Mouse (Mus musculus): Measurements from ENCODE around the gene Gtf2f2. TPM values are rescaled to one million over a fixed set of nuclear protein-coding genes. Genes with fewer than 3 reads are reported as not detected.
"Not testable (repeated sequence)": the region's sequence is repeated elsewhere in the genome, so short reads cannot be mapped to it uniquely, and the experiment has no call there.

Gene Gtf2f2
- total RNA-seq, 1 experiment: 23.2 TPM

GRCm38 (mm10) chr14:75871750-75872149, 138.9 kb downstream of the Gtf2f2 start:
- H3K9ac ChIP-seq (ENCODE audit: insufficient read depth, low read depth, low read length, poor library complexity, severe bottlenecking): no peak overlapping the region
- no peak for TF ChIP-seq MAFK (IDR thresholded peaks at IDR 0.05; ENCODE audit: insufficient read depth, low read depth, low read length)
- no peak for TF ChIP-seq CHD2 (IDR thresholded peaks at IDR 0.05; ENCODE audit: low read depth, low read length)
- TF ChIP-seq ZNF384 (IDR thresholded peaks at IDR 0.05; ENCODE audit: low read depth, low read length): 0 out of 2 replicates have a peak, but pooled peaks have one; percentile 48
- TF ChIP-seq ZC3H11A (IDR thresholded peaks at IDR 0.05; ENCODE audit: borderline replicate concordance, low read depth, low read length): 0 out of 2 replicates have a peak, but pooled peaks have one; percentile 12
- no peak overlapping the region for H3K4me3 ChIP-seq (ENCODE audit: insufficient read depth in 1 of 2, low read depth in 1 of 2, low read length in 2 of 2, poor library complexity in 1 of 2, severe bottlenecking in 1 of 2)
- H3K27ac ChIP-seq (ENCODE audit: insufficient read depth, low read depth, low read length, poor library complexity, severe bottlenecking): no peak overlapping the region
- in situ Hi-C loops (cut with MboI; ENCODE audit: low sequenced_read_pairs in 2 of 2, unreplicated experiment in 2 of 2): loop anchor here in 1 of 2 experiments (25.0 kb wide), 1 partner anchor 566 kb away; no protein-coding TSS in a partner anchor
- H3K9me3 ChIP-seq (ENCODE audit: control insufficient read depth, insufficient read depth, low read depth, low read length): no peaks in the 10 kb centered on the region
- no peak for DNase-seq (ENCODE audit: low read depth, low spot score)
- no peaks in the 10 kb centered on the region for H3K36me3 ChIP-seq (ENCODE audit: control insufficient read depth, insufficient read depth, low read length, poor library complexity, severe bottlenecking)
- H3K4me1 ChIP-seq (ENCODE audit: control insufficient read depth in 2 of 2, insufficient read depth in 2 of 2, low read length in 2 of 2, poor library complexity in 1 of 2): peaks cover 2 to 6% of the 10 kb centered on the region in 2 experiments; a peak in 3 of 4 replicates

DNA sequence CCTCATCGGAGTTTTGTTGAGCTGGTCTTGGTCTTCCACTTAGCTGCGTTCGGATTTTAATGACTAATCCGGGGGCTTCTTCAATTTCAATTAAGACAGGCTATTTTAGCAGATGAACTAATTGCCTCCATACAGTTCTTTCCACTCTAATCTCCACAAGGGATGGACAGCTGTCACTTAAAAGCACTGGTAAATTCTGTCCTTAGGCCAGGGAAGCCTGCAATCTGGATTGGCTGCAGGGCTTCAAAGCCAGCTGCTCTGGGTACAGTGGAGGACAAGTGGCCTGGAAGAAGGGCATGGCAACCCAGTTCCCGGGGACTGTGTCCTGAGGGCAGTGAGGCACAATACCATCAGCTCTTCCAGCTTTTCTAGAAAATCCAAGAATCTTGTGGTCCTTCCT, 139.6 kb downstream of the Gtf2f2 start:
- H3K36me3 ChIP-seq (ENCODE audit: control insufficient read depth, insufficient read depth, low read length, poor library complexity, severe bottlenecking): no peaks in the 10 kb centered on the region
- no peaks in the 10 kb centered on the region for H3K9me3 ChIP-seq (ENCODE audit: control insufficient read depth, insufficient read depth, low read depth, low read length)
- H3K27ac ChIP-seq (ENCODE audit: insufficient read depth, low read depth, low read length, poor library complexity, severe bottlenecking): no peak overlapping the region
- no peak for DNase-seq (ENCODE audit: low read depth, low spot score)
- no peak overlapping the region for H3K4me3 ChIP-seq (ENCODE audit: insufficient read depth in 1 of 2, low read depth in 1 of 2, low read length in 2 of 2, poor library complexity in 1 of 2, severe bottlenecking in 1 of 2)
- no peak overlapping the region for H3K9ac ChIP-seq (ENCODE audit: insufficient read depth, low read depth, low read length, poor library complexity, severe bottlenecking)
- TF ChIP-seq CHD2 (IDR thresholded peaks at IDR 0.05; ENCODE audit: low read depth, low read length) (no peak), ZNF384 (IDR thresholded peaks at IDR 0.05; ENCODE audit: low read depth, low read length) (no peak), HCFC1 (IDR thresholded peaks at IDR 0.05; ENCODE audit: borderline replicate concordance, insufficient read depth, low read length) (no peak), ZC3H11A (IDR thresholded peaks at IDR 0.05; ENCODE audit: borderline replicate concordance, low read depth, low read length) (no peak), MAFK (IDR thresholded peaks at IDR 0.05; ENCODE audit: insufficient read depth, low read depth, low read length) (no peak)
- in situ Hi-C loops (cut with MboI; ENCODE audit: low sequenced_read_pairs in 2 of 2, unreplicated experiment in 2 of 2): loop anchor here in 1 of 2 experiments (25.0 kb wide), 1 partner anchor 566 kb away; no protein-coding TSS in a partner anchor
- H3K4me1 ChIP-seq (ENCODE audit: control insufficient read depth in 2 of 2, insufficient read depth in 2 of 2, low read length in 2 of 2, poor library complexity in 1 of 2): peaks cover 2 to 7% of the 10 kb centered on the region in 2 experiments; a peak in 3 of 4 replicates

DNA sequence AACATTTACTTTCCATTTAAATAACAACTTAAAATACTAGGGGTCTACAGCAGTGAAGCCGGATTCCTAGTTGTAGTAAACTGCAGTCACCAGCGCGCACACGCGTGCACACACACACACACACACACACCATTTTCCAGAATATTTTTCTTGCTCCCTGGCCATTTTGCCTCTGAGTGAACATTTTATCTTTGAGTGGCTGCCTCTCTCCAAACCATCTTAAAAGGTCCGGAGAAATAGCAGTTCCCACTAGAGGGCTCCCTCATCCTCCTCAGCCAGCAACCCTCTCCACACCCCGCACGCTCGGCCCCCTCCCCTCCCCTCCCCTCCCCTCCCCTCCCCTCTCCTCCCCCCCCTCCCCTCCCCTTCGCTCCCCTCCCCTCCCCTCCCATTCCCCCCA, 140.0 kb downstream of the Gtf2f2 start:
- no peak overlapping the region; the same call in 1 of the 2 replicates for H3K9ac ChIP-seq (ENCODE audit: insufficient read depth, low read depth, low read length, poor library complexity, severe bottlenecking)
- DNase-seq (ENCODE audit: low read depth, low spot score): no peak
- no peaks in the 10 kb centered on the region for H3K9me3 ChIP-seq (ENCODE audit: control insufficient read depth, insufficient read depth, low read depth, low read length)
- H3K27ac ChIP-seq (ENCODE audit: insufficient read depth, low read depth, low read length, poor library complexity, severe bottlenecking): no peak overlapping the region
- TF ChIP-seq MAFK (IDR thresholded peaks at IDR 0.05; ENCODE audit: insufficient read depth, low read depth, low read length) (no peak), ZC3H11A (IDR thresholded peaks at IDR 0.05; ENCODE audit: borderline replicate concordance, low read depth, low read length) (no peak), HCFC1 (IDR thresholded peaks at IDR 0.05; ENCODE audit: borderline replicate concordance, insufficient read depth, low read length) (no peak), CHD2 (IDR thresholded peaks at IDR 0.05; ENCODE audit: low read depth, low read length) (no peak), ZNF384 (IDR thresholded peaks at IDR 0.05; ENCODE audit: low read depth, low read length) (no peak)
- peaks cover 2 to 7% of the 10 kb centered on the region in 2 experiments; a peak in 3 of 4 replicates for H3K4me1 ChIP-seq (ENCODE audit: control insufficient read depth in 2 of 2, insufficient read depth in 2 of 2, low read length in 2 of 2, poor library complexity in 1 of 2)
- no peaks in the 10 kb centered on the region for H3K36me3 ChIP-seq (ENCODE audit: control insufficient read depth, insufficient read depth, low read length, poor library complexity, severe bottlenecking)
- in situ Hi-C loops (cut with MboI; ENCODE audit: low sequenced_read_pairs in 2 of 2, unreplicated experiment in 2 of 2): loop anchor here in 1 of 2 experiments (25.0 kb wide), 1 partner anchor 567 kb away; no protein-coding TSS in a partner anchor
- peak overlapping the region in 1 of 2 experiments; percentile 47; a peak in 1 of 4 replicates for H3K4me3 ChIP-seq (ENCODE audit: insufficient read depth in 1 of 2, low read depth in 1 of 2, low read length in 2 of 2, poor library complexity in 1 of 2, severe bottlenecking in 1 of 2)

GRCm38 (mm10) chr14:75869769-75870363, 140.8 kb downstream of the Gtf2f2 start:
- Histone ChIP-seq H3K9ac (ENCODE audit: insufficient read depth, low read depth, low read length, poor library complexity, severe bottlenecking) (peak overlapping the region; percentile 10; the same call in 1 of the 2 replicates), H3K4me3 (ENCODE audit: insufficient read depth in 1 of 2, low read depth in 1 of 2, low read length in 2 of 2, poor library complexity in 1 of 2, severe bottlenecking in 1 of 2) (no peak overlapping the region)
- TF ChIP-seq MAFK (IDR thresholded peaks at IDR 0.05; ENCODE audit: insufficient read depth, low read depth, low read length) (no peak), ZNF384 (IDR thresholded peaks at IDR 0.05; ENCODE audit: low read depth, low read length) (no peak), ZC3H11A (IDR thresholded peaks at IDR 0.05; ENCODE audit: borderline replicate concordance, low read depth, low read length) (no peak), CHD2 (IDR thresholded peaks at IDR 0.05; ENCODE audit: low read depth, low read length) (no peak), HCFC1 (IDR thresholded peaks at IDR 0.05; ENCODE audit: borderline replicate concordance, insufficient read depth, low read length) (no peak)

GRCm38 (mm10) chr14:75868028-75868427, 142.6 kb downstream of the Gtf2f2 start:
- in situ Hi-C loops (cut with MboI; ENCODE audit: low sequenced_read_pairs in 2 of 2, unreplicated experiment in 2 of 2): loop anchor here in 1 of 2 experiments (25.0 kb wide), 1 partner anchor 569 kb away; no protein-coding TSS in a partner anchor
- H3K9ac ChIP-seq (ENCODE audit: insufficient read depth, low read depth, low read length, poor library complexity, severe bottlenecking); H3K4me3 ChIP-seq (ENCODE audit: insufficient read depth in 1 of 2, low read depth in 1 of 2, low read length in 2 of 2, poor library complexity in 1 of 2, severe bottlenecking in 1 of 2); H3K36me3 ChIP-seq (ENCODE audit: control insufficient read depth, insufficient read depth, low read length, poor library complexity, severe bottlenecking); H3K27ac ChIP-seq (ENCODE audit: insufficient read depth, low read depth, low read length, poor library complexity, severe bottlenecking); DNase-seq (ENCODE audit: low read depth, low spot score); H3K9me3 ChIP-seq (ENCODE audit: control insufficient read depth, insufficient read depth, low read depth, low read length): not testable (repeated sequence)
- H3K4me1 ChIP-seq (ENCODE audit: control insufficient read depth in 2 of 2, insufficient read depth in 2 of 2, low read length in 2 of 2, poor library complexity in 1 of 2): peaks cover 5 to 11% of the 10 kb centered on the region in 2 experiments

More at GRCm38 (mm10) chr14:75869769-75870363, 140.8 kb downstream of the Gtf2f2 start:
- H3K27ac ChIP-seq (ENCODE audit: insufficient read depth, low read depth, low read length, poor library complexity, severe bottlenecking): no peak overlapping the region
- in situ Hi-C loops (cut with MboI; ENCODE audit: low sequenced_read_pairs in 2 of 2, unreplicated experiment in 2 of 2): loop anchor here in 1 of 2 experiments (25.0 kb wide), 1 partner anchor 567 kb away; no protein-coding TSS in a partner anchor
- peaks cover 2 to 7% of the 10 kb centered on the region in 2 experiments; a peak in 3 of 4 replicates for H3K4me1 ChIP-seq (ENCODE audit: control insufficient read depth in 2 of 2, insufficient read depth in 2 of 2, low read length in 2 of 2, poor library complexity in 1 of 2)
- H3K36me3 ChIP-seq (ENCODE audit: control insufficient read depth, insufficient read depth, low read length, poor library complexity, severe bottlenecking): no peaks in the 10 kb centered on the region
- no peaks in the 10 kb centered on the region for H3K9me3 ChIP-seq (ENCODE audit: control insufficient read depth, insufficient read depth, low read depth, low read length)
- no peak for DNase-seq (ENCODE audit: low read depth, low spot score)
